Mouse (Mus musculus) neural tube, embryonic 13.5 days (tissue): ENCODE data around the gene Gm20388. TPM values are rescaled to one million over a fixed set of nuclear protein-coding genes. Genes with fewer than 3 reads are reported as not detected.

Experiments
- ATAC-seq: fragments of 200-750 bp; cut with Nextera tagmentation; 2 replicates; pipeline ENCODE4 v1.8.0; 2017; ENCODE audit warnings: low read depth, mild to moderate bottlenecking, moderate TSS enrichment, moderate library complexity
- H3K27ac ChIP-seq: fragments of 300-500 bp; sonication (generic); replicated peaks from 2 replicates; pipeline ENCODE4 v1.5.1; 2015; ENCODE audit warnings: moderate library complexity, mild to moderate bottlenecking, inconsistent platforms
- H3K27me3 ChIP-seq: fragments of 300-500 bp; sonication (generic); 2 replicates; pipeline ENCODE4 v1.6.1; 2015; ENCODE audit warnings: mild to moderate bottlenecking, inconsistent platforms
- H3K36me3 ChIP-seq: fragments of 300-500 bp; sonication (generic); 2 replicates; pipeline ENCODE4 v1.6.1; 2015; ENCODE audit warnings: mild to moderate bottlenecking, inconsistent platforms
- H3K4me1 ChIP-seq: fragments of 300-500 bp; sonication (generic); replicated peaks from 2 replicates; pipeline ENCODE4 v1.6.1; 2015; ENCODE audit warnings: inconsistent platforms
- H3K4me2 ChIP-seq: fragments of 300-500 bp; sonication (generic); 2 replicates; pipeline ENCODE4 v1.6.1; 2015; ENCODE audit warnings: inconsistent platforms, mild to moderate bottlenecking, moderate library complexity
- H3K4me3 ChIP-seq: fragments of 300-500 bp; sonication (generic); 2 replicates; pipeline ENCODE4 v1.5.1; 2015; ENCODE audit warnings: mild to moderate bottlenecking, inconsistent platforms
- H3K9ac ChIP-seq: fragments of 300-500 bp; sonication (generic); 2 replicates; pipeline ENCODE4 v1.6.1; 2015; ENCODE audit warnings: moderate library complexity, mild to moderate bottlenecking, inconsistent platforms
- H3K9me3 ChIP-seq: fragments of 300-500 bp; sonication (generic); 2 replicates; pipeline ENCODE4 v1.6.1; 2016; ENCODE audit warnings: inconsistent platforms
- WGBS: fragments of 180-500 bp; shearing (Covaris S2); methylation state at CpG from one replicate; pipeline ENCODE4 v1.1.7; 2015; 5-methylcytosine and 5-hydroxymethylcytosine counted together
- polyA plus RNA-seq: library from polyadenylated mRNA; unstranded; fragments of >200 nt; fragmentation: Nextera tagmentation; extraction: Ambion mirVana; gene quantifications from 2 replicates; pipeline ENCODE4 v1.2.1, GENCODE M21; 2015

Gm20388 gene
- polyA plus RNA-seq, 1 experiment from 2014 or later = 0.27 TPM

DNA sequence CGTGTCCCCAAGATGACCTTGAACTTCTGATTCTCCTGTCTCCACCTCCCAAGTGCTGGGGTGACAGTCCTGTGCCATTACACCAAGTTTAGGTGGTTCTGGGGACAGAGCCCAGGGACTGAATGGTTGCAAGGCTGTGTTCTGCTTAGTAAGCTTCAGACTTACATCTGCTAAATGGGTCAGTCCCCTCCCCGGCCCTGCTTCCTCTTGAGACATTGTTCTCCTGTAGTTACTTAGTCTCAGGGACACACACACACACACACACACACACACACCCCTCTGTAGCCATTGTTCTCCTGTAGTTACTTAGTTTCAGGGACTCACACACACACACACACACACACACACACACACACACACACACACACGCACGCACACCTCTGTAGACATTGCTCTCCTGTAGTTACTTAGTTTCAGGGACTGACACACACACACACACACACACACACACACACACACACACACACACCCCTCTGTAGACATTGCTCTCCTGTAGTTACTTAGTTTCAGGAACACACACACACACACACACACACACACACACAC is 1037.5 kb downstream of the Gm20388 start:
- Histone ChIP-seq H3K4me2 (no peak overlapping the region), H3K36me3 (no peaks in the 10 kb centered on the region), H3K4me1 (peaks cover 10% of the 10 kb centered on the region), H3K27me3 (peaks cover 36% of the 10 kb centered on the region), H3K4me3 (no peak overlapping the region), H3K9me3 (no peaks in the 10 kb centered on the region), H3K27ac (no peak overlapping the region), H3K9ac (no peak overlapping the region)
- no peak for ATAC-seq
- WGBS = 71% methylated on average over 3 of the region's 4 CpGs

DNA sequence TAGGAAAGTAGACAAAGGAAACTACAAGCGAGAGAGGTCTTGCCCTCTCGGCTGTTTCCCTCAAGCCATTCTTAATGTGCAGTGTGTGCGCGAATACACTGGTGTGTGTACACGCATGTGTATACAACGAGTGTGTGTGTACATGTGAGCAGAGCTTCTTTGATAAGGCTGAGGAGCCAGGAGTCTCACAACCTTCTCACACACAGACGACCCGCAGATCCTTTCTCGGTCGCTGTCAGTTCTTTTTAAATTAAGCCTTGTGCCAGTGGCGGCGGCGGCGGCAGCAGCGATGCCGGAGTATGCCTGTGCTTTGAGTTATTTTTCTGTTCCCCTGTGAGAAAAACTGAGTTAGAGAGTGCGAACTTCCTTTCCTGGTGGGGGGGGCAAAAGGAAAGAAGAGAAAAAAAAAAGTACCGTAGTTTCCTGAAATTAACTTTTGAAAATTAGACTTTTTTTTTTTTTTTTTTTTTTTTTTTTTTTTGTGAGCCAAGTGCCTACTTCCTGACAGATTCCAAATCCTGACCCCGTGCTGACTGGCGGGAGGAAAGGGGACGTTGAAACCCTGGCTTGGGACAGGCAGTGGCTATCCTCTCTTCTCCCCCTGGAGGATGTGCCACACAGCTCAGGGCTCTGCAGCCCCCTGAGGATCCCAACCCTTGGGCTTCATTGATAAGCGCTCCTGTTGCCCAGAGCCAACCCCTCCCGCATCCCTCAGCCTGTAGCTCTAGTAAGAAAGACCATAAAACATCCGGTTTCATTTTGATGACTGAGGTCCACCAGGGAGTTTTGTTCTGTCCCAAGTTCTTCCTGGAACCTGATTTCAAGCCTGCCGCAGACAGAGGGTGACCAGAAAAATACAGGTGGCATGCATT is 1038.2 kb downstream of the Gm20388 start:
- no peak overlapping the region for H3K4me2 ChIP-seq
- 58% methylated on average over 25 of the region's 25 CpGs for WGBS
- no peaks in the 10 kb centered on the region for H3K9me3 ChIP-seq

DNA sequence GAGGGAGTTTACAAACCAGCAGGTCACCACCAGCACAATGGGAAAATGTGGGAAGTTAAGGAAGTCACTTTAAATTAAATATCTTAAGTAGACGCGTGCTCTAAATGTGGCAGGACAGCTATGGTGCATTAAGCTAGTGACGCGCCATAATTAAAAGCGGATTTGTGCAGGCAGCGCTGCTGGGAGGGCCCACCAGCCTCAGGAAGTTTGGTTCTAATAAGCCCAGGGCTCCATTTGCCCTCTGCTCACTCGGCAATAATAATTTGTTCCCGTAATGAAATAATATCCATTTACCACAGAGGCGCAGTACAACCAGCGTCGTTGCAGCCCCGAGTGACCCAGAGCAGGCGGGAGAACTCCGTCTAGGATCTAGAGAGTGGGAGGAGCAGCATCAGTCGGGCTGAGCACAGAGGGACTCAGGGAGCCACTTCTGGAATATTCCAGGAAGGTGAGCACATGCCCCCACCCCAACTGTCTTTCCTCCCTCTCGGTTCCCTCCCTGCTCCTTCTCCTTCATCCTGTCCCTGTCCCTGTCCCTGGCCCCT is 1040.1 kb downstream of the Gm20388 start:
- peak; percentile 40; the same call in 1 of the 2 replicates for ATAC-seq
- Histone ChIP-seq H3K4me2 (no peak overlapping the region; the same call in 1 of the 2 replicates), H3K4me3 (no peak overlapping the region), H3K9me3 (no peaks in the 10 kb centered on the region), H3K27me3 (peaks cover 42% of the 10 kb centered on the region), H3K36me3 (no peaks in the 10 kb centered on the region), H3K9ac (no peak overlapping the region), H3K27ac (no peak overlapping the region), H3K4me1 (peaks cover 10% of the 10 kb centered on the region)
- WGBS = 38% methylated on average over 16 of the region's 16 CpGs

More for the DNA sequence above, 1038.2 kb downstream of the Gm20388 start:
- no peak overlapping the region for H3K9ac ChIP-seq
- H3K36me3 ChIP-seq = no peaks in the 10 kb centered on the region
- H3K27me3 ChIP-seq = peaks cover 36% of the 10 kb centered on the region
- H3K4me3 ChIP-seq = no peak overlapping the region
- H3K4me1 ChIP-seq = peaks cover 10% of the 10 kb centered on the region
- H3K27ac ChIP-seq = no peak overlapping the region
- ATAC-seq = no peak

DNA sequence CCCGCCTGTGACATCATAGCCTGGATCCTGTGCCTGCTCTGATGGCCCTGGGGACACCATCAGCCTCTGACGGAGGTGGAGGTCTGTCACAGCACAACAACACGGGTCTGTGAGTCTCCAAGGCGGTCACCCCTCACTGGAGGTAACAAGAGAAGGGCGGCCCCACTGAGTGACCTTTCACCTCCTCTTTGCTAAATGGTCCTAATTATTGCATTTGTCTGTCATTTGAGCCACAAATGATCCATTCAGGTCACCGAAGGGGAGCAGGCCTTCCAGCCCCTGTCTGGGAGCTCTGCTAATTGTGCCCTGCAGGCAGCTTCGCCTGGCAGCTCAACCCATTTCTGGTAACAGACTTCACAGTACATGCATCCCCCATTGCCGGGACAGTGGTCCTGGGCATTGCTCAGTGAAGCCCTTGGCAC is 1048.8 kb downstream of the Gm20388 start:
- H3K4me2 ChIP-seq = no peak overlapping the region
- H3K36me3 ChIP-seq = no peaks in the 10 kb centered on the region
- peaks cover 61% of the 10 kb centered on the region for H3K27me3 ChIP-seq
- H3K9ac ChIP-seq = no peak overlapping the region
- H3K9me3 ChIP-seq = no peaks in the 10 kb centered on the region
- ATAC-seq = no peak
- no peak overlapping the region for H3K27ac ChIP-seq
- peaks cover 16% of the 10 kb centered on the region; the same call in 1 of the 2 replicates for H3K4me1 ChIP-seq
- 12% methylated on average over 8 of the region's 8 CpGs for whole genome bisulfite sequencing
- H3K4me3 ChIP-seq = no peak overlapping the region

DNA sequence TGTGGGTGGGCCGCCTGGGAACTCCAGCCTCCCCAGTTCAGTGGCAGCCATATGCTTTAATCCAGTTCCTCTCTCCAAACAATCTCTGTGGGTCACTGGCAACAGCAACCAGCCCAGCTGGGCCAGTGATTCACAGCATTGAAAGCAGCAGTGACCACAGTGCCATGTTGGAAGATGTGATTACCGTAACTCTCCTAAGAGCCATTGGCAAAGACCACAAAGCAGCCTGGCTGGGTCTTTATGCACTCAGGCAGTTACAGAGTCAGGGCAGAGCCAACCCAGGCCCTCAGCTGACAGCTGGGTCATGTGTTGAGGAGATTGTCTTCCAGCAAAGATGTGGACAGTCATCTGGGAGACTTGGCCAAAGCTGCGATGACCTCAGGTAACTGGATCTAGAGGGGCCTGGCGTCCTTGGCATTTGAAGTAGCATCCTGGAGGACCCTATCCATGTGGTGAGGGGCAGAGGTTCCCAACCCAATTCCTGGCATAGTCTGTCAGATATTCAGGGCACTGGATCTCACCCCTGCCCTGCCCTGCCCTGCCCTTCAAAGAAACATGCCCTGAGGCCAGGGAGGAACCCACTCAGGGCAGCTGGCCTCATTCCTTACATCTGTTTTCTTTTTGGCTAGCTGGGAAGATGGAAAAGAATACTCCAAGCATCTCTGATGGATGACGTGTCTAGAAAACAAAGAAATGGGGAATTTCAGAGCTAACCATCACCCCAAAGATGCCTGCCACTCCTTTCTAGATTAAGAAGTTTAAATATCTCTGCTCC is 1052.2 kb downstream of the Gm20388 start:
- Histone ChIP-seq H3K4me2 (no peak overlapping the region), H3K27me3 (peaks cover 52% of the 10 kb centered on the region), H3K36me3 (no peaks in the 10 kb centered on the region), H3K4me1 (peaks cover 7% of the 10 kb centered on the region; the same call in 1 of the 2 replicates), H3K27ac (no peak overlapping the region), H3K4me3 (no peak overlapping the region), H3K9me3 (no peaks in the 10 kb centered on the region), H3K9ac (no peak overlapping the region)
- no peak for ATAC-seq
- WGBS = 94% methylated on average over 5 of the region's 5 CpGs

DNA sequence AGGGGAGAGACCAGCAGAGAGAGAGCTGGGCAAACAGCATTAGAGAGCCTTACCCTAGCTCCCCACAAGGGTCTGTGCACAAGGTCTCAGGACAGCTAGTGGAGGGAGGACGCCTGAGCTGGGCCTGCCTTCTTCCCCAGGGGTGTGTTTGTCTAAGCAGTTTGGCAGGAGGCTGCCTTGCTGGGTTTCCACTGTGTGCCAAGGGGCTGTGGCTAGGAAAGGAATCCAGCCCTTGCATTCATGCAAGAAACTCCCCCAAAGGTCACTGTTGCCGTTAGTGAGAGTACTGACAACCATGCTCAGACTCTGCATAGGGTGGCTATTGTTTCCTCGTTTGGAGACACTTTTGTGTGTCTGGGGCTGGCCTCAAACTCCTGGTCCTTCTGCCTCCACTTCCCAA is 1055.9 kb downstream of the Gm20388 start:
- ATAC-seq = no peak
- 37% methylated on average over 3 of the region's 3 CpGs for WGBS

DNA sequence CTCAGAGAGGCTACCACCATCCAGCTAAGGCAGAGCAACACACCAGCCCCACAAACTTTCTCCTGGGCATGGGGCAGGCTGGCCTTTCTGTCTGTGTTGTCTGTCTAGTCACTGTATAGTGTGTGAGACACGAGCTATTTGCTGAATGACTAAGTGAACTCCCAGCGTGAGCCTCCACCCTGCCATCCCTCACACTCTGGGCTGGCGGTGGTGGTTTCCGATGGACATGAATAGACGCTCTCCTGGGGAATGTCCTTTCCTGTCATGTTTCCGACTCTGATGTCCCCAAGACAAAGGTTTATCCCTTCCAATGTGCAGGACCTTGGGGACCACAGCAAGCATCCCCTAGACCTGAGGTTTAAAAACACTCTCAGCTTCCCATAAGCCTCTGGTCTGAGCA is 1057.7 kb downstream of the Gm20388 start:
- peaks cover 67% of the 10 kb centered on the region for H3K27me3 ChIP-seq
- H3K27ac ChIP-seq = no peak overlapping the region
- no peaks in the 10 kb centered on the region for H3K36me3 ChIP-seq
- H3K4me3 ChIP-seq = no peak overlapping the region
- no peaks in the 10 kb centered on the region for H3K9me3 ChIP-seq
- no peak overlapping the region for H3K9ac ChIP-seq
- peaks cover 16% of the 10 kb centered on the region for H3K4me1 ChIP-seq
- 68% methylated on average over 6 of the region's 6 CpGs for WGBS
- no peak for ATAC-seq
- H3K4me2 ChIP-seq = no peak overlapping the region

More for the DNA sequence above, 1055.9 kb downstream of the Gm20388 start:
- Histone ChIP-seq H3K36me3 (no peaks in the 10 kb centered on the region), H3K9me3 (no peaks in the 10 kb centered on the region), H3K4me3 (no peak overlapping the region), H3K9ac (0 out of 2 replicates have a peak overlapping the region, but pooled peaks have one; percentile 9), H3K27me3 (peaks cover 66% of the 10 kb centered on the region), H3K4me1 (no peaks in the 10 kb centered on the region), H3K4me2 (no peak overlapping the region), H3K27ac (no peak overlapping the region)

DNA sequence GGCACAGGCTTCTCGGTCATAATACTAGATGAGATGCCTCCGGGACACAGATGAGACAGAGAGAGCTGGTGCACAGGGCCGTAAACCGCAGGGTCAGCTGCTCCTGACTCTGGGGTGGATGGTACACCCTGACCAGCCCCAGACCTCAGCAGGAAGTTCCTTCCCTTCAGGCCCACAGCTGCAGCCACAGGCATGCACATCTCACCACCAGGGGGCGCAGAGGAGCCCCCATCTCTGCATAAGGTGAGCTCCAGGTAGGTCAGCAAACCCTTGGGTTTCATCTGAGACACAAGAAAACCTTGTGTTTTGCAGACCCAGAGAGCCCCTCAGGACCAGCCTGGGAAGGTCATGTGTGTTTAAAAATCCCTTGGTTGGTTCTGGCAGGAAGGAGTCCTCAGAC is 1059.7 kb downstream of the Gm20388 start:
- H3K4me2 ChIP-seq = no peak overlapping the region
- peaks cover 74% of the 10 kb centered on the region for H3K27me3 ChIP-seq
- H3K4me3 ChIP-seq = no peak overlapping the region
- H3K9ac ChIP-seq = no peak overlapping the region
- ATAC-seq = no peak
- H3K27ac ChIP-seq = no peak overlapping the region
- H3K4me1 ChIP-seq = peaks cover 16% of the 10 kb centered on the region
- no peaks in the 10 kb centered on the region for H3K9me3 ChIP-seq
- H3K36me3 ChIP-seq = no peaks in the 10 kb centered on the region
- 27% methylated on average over 5 of the region's 5 CpGs for WGBS

DNA sequence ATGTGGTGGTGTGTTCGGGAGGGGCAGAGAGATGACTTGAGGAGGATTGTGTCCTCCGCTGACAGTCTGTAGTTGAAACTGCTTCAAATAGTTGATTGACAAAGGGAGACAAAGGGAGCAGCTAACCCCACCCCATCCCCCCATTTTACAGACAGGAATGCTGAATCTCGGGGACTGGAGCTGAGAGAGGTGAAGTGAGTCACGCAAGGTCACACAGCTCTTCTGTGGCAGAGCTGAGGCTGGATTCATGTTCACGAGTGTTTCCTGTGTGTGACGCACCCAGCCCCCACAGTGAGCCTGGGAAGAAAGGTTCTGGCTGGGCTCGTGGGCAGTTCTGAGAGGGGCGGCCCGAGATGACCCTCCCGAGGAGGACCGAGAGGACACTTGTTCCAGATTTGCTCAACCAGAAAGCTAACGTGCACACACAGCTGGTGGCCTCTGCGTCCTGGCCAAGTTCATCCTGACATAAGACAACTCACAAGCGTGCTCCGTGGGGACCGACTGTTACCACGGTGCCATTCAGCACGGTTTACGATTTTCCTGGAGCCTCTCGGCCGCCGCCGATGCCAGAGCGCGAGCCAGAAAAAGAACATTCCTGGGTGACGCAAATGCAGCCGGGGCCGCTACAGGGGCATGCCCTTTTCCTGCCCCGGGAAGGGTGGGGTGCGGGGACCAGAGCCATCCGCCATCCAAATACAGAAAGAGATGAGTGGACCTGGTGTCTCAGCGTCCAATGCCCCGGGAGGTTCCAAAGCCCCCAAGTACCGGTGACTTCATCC is 1061.2 kb downstream of the Gm20388 start:
- no peaks in the 10 kb centered on the region for H3K9me3 ChIP-seq
- 0 out of 2 replicates have a peak, but pooled peaks have one; percentile 36 for ATAC-seq
- H3K4me2 ChIP-seq = peak overlapping the region; percentile 55
- H3K4me3 ChIP-seq = peak overlapping the region; percentile 27
- peaks cover 16% of the 10 kb centered on the region for H3K4me1 ChIP-seq
- H3K36me3 ChIP-seq = no peaks in the 10 kb centered on the region
- H3K27me3 ChIP-seq = peaks cover 78% of the 10 kb centered on the region
- 20% methylated on average over 34 of the region's 34 CpGs for WGBS
- H3K9ac ChIP-seq = peak overlapping the region; percentile 51
- no peak overlapping the region for H3K27ac ChIP-seq

DNA sequence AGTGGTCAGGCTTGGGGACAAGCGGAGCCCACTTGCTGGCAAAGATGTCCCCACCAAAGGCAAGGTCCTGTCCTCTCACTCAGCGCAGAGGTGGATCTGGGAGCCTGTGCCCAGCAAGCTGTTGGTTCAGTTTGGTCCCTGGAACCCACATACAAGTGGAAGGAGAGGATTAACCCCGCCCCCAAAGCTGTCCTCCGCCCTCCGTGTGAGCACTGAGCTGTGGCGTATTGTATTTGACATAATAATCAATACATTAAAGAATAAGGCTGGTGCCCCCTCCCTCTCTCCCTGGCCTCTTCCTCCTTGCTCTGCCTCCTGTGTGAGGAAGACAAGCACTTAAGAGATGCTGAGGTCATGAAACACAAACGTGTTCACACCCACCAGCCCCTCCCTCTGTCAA is 1062.4 kb downstream of the Gm20388 start:
- Histone ChIP-seq H3K9me3 (no peaks in the 10 kb centered on the region), H3K4me2 (peak overlapping the region; percentile 55; the same call in 1 of the 2 replicates), H3K27me3 (peaks cover 77% of the 10 kb centered on the region), H3K9ac (no peak overlapping the region), H3K27ac (no peak overlapping the region), H3K4me3 (no peak overlapping the region), H3K4me1 (peaks cover 16% of the 10 kb centered on the region), H3K36me3 (no peaks in the 10 kb centered on the region)
- ATAC-seq = 0 out of 2 replicates have a peak, but pooled peaks have one; percentile 14
- 22% methylated on average over 7 of the region's 7 CpGs for WGBS

DNA sequence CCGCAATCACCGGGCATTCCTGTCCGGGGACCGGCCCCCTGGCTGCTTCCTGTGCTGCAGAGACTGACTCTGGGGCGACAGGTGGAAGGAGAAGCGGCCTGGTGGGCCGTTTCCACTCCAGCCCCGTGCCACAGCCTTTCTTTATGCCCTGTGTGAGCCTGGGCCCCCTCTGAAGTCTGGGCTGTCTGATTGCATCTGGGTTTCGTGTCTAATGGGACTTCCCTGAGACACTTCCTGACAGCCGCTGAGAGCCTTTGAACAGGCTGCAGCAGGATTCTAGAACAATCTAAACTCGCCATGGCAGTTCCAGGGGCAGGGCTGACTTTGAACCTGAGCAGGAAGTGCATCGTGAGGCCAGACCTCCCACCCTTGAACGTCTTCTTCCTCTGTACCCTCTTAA is 1066.5 kb downstream of the Gm20388 start:
- Histone ChIP-seq H3K9me3 (no peaks in the 10 kb centered on the region), H3K27me3 (peaks cover 39% of the 10 kb centered on the region), H3K36me3 (no peaks in the 10 kb centered on the region), H3K27ac (no peak overlapping the region), H3K9ac (no peak overlapping the region), H3K4me3 (no peak overlapping the region), H3K4me2 (no peak overlapping the region), H3K4me1 (peaks cover 14% of the 10 kb centered on the region)
- WGBS = 72% methylated on average over 13 of the region's 13 CpGs
- no peak for ATAC-seq
